Mouse (Mus musculus) cortical plate, adult 2 months (tissue): ENCODE data around the gene Thrb.

Experiments
- CTCF ChIP-seq: fragments of 200-500 bp; IDR thresholded peaks from 2 replicates; pipeline ENCODE4 v1.5.1; 2011; ENCODE audit warnings: mild to moderate bottlenecking, control low read depth, low read length; ENCODE audit not compliant: insufficient read depth; ENCODE audit errors: extremely low read depth
- POLR2A ChIP-seq: fragments of 200-500 bp; IDR thresholded peaks from 2 replicates; pipeline ENCODE4 v1.6.1; 2011; ENCODE audit warnings: mild to moderate bottlenecking, low read length, control low read depth; ENCODE audit not compliant: insufficient read depth; ENCODE audit errors: extremely low read depth

DNA sequence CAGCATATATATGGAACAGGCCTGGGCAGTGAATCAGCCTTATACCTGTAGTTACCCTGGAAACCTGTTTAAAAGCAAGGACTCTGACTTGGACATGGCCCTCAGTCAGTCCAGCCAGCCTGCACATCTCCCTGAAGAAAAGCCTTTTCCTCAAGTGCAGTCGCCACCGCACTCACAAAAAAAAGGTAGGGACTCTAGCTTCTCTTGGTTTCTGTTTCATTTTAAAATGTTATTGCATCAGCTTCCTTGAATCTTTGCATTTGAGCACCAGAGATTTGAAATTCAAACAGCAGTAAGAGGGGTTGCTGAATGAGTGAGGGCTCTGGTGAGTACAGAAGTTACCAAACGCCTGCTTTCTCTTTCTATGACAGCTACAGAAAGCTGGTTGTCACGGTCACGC, 322.0 kb downstream of the Thrb start:
- TF ChIP-seq POLR2A (no peak), CTCF (no peak)
